Mouse (Mus musculus) neural tube, embryonic 15.5 days (tissue): ENCODE results near the gene Ckmt1. TPM values are rescaled to one million over a fixed set of nuclear protein-coding genes. Genes with fewer than 3 reads are reported as not detected.
A peak's percentile ranks its signal among the peaks of the same experiment; 100 is the strongest.

Source experiments
- ATAC-seq: fragments of 200-750 bp; cut with Nextera tagmentation; 2 replicates; pipeline ENCODE4 v1.8.0; 2017; ENCODE audit warnings: mild to moderate bottlenecking, moderate TSS enrichment, moderate library complexity; ENCODE audit not compliant: low FRiP score
- H3K27ac ChIP-seq: fragments of 300-500 bp; sonication (generic); replicated peaks from 2 replicates; pipeline ENCODE4 v1.5.1; 2015; ENCODE audit warnings: mild to moderate bottlenecking, inconsistent platforms
- H3K27me3 ChIP-seq: fragments of 300-500 bp; sonication (generic); replicated peaks from 2 replicates; pipeline ENCODE4 v1.6.1; 2015; ENCODE audit warnings: inconsistent platforms
- H3K36me3 ChIP-seq: fragments of 300-500 bp; sonication (generic); 2 replicates; pipeline ENCODE4 v1.6.1; 2015; ENCODE audit warnings: inconsistent platforms
- H3K4me1 ChIP-seq: fragments of 300-500 bp; sonication (generic); 2 replicates; pipeline ENCODE4 v1.6.1; 2015; ENCODE audit warnings: inconsistent platforms
- H3K4me2 ChIP-seq: fragments of 300-500 bp; sonication (generic); 2 replicates; pipeline ENCODE4 v1.6.1; 2015; ENCODE audit warnings: inconsistent platforms, mild to moderate bottlenecking, moderate library complexity
- H3K4me3 ChIP-seq: fragments of 300-500 bp; sonication (generic); replicated peaks from 2 replicates; pipeline ENCODE4 v1.5.1; 2015; ENCODE audit warnings: mild to moderate bottlenecking, inconsistent platforms
- H3K9ac ChIP-seq: fragments of 300-500 bp; sonication (generic); replicated peaks from 2 replicates; pipeline ENCODE4 v1.6.1; 2015; ENCODE audit warnings: mild to moderate bottlenecking, inconsistent platforms
- H3K9me3 ChIP-seq: fragments of 300-500 bp; sonication (generic); replicated peaks from 2 replicates; pipeline ENCODE4 v1.6.1; 2016; ENCODE audit warnings: inconsistent platforms
- WGBS: fragments of 180-500 bp; shearing (Covaris S2); methylation state at CpG from one replicate; pipeline ENCODE4 v1.1.7; 2015; ENCODE audit warnings: mixed read lengths; 5-methylcytosine and 5-hydroxymethylcytosine counted together
- polyA plus RNA-seq: library from polyadenylated mRNA; unstranded; fragments of >200 nt; fragmentation: Nextera tagmentation; extraction: Ambion mirVana; gene quantifications from 2 replicates; pipeline ENCODE4 v1.2.1, GENCODE M21; 2015

Ckmt1 gene
- 131 and 149 TPM in 2 replicates for polyA plus RNA-seq

GRCm38 (mm10) chr2:121357494-121357893, at the start of gene Ckmt1:
Gene Ckmt1 (plus strand): TSS chr2:121357714.
- Histone ChIP-seq H3K27me3 (peaks cover 18% of the 10 kb centered on the region; the same call in 1 of the 2 replicates), H3K36me3 (no peaks in the 10 kb centered on the region), H3K27ac (peak within 1 kb of the TSS; percentile 84), H3K4me1 (peaks cover 36% of the 10 kb centered on the region), H3K9ac (peak within 1 kb of the TSS; percentile 54), H3K4me2 (peak within 1 kb of the TSS; percentile 56), H3K9me3 (no peaks in the 10 kb centered on the region), H3K4me3 (peak within 1 kb of the TSS; percentile 49)
- ATAC-seq = no peak
- WGBS = 72% methylated on average over 5 of the region's 5 CpGs

GRCm38 (mm10) chr2:121308997-121309416, 48.5 kb upstream of the Ckmt1 start:
- Histone ChIP-seq H3K27ac (no peak overlapping the region), H3K9ac (no peak overlapping the region), H3K9me3 (no peaks in the 10 kb centered on the region), H3K4me3 (no peak overlapping the region), H3K36me3 (peaks cover 59% of the 10 kb centered on the region), H3K4me2 (no peak overlapping the region), H3K4me1 (no peaks in the 10 kb centered on the region), H3K27me3 (no peaks in the 10 kb centered on the region)
- WGBS = 44% methylated on average over 5 of the region's 5 CpGs
- ATAC-seq = no peak

GRCm38 (mm10) chr2:121316278-121316677, 41.2 kb upstream of the Ckmt1 start:
- no peak overlapping the region for H3K4me3 ChIP-seq
- peaks cover 25% of the 10 kb centered on the region for H3K36me3 ChIP-seq
- no peak overlapping the region for H3K4me2 ChIP-seq
- WGBS = 88% methylated on average over 8 of the region's 8 CpGs
- no peaks in the 10 kb centered on the region for H3K9me3 ChIP-seq
- H3K27ac ChIP-seq = no peak overlapping the region
- H3K4me1 ChIP-seq = no peaks in the 10 kb centered on the region
- no peaks in the 10 kb centered on the region for H3K27me3 ChIP-seq
- H3K9ac ChIP-seq = no peak overlapping the region
- ATAC-seq = no peak

- no peaks in the 10 kb centered on the region for H3K4me1 ChIP-seq
- 92% methylated on average over 10 of the region's 10 CpGs for WGBS
- no peak for ATAC-seq
- no peak overlapping the region for H3K27ac ChIP-seq
- H3K4me2 ChIP-seq = no peak overlapping the region
- H3K4me3 ChIP-seq = no peak overlapping the region
- no peaks in the 10 kb centered on the region for H3K9me3 ChIP-seq
- H3K27me3 ChIP-seq = no peaks in the 10 kb centered on the region
- H3K36me3 ChIP-seq = peaks cover 42% of the 10 kb centered on the region
- no peak overlapping the region for H3K9ac ChIP-seq
Observed at GRCm38 (mm10) chr2:121323041-121323440, 34.5 kb upstream of the Ckmt1 start.

- no peak overlapping the region for H3K4me3 ChIP-seq
- WGBS = 88% methylated on average over 10 of the region's 10 CpGs
- H3K9ac ChIP-seq = no peak overlapping the region
- no peaks in the 10 kb centered on the region for H3K9me3 ChIP-seq
- H3K4me1 ChIP-seq = no peaks in the 10 kb centered on the region
- H3K27me3 ChIP-seq = no peaks in the 10 kb centered on the region
- H3K4me2 ChIP-seq = no peak overlapping the region
- H3K27ac ChIP-seq = no peak overlapping the region
- peaks cover 39% of the 10 kb centered on the region for H3K36me3 ChIP-seq
- ATAC-seq = no peak
Observed at GRCm38 (mm10) chr2:121323693-121324470, 33.6 kb upstream of the Ckmt1 start.

DNA sequence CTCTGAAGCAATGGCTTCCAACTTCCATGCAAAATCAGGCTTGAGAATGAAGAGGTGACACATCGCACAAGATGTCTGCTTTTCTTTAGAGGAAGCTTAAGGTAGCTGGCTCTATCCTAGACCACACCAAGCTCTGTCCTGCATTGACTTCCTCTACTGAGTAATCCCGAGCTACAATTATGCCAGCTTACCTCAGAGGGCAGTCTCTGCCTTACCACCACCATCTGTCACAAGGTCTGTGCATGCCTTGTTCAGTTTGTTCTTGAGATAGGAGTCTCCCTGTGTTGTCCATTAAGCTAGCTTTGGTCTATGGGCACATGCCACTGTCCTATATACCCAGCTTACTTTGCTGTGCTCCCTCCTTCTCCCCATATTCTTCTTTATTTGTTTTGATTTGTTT, 28.0 kb upstream of the Ckmt1 start:
- WGBS = 92% methylated on average over 2 of the region's 2 CpGs
- no peaks in the 10 kb centered on the region for H3K9me3 ChIP-seq
- H3K27ac ChIP-seq = no peak overlapping the region
- peaks cover 57% of the 10 kb centered on the region for H3K36me3 ChIP-seq
- H3K4me3 ChIP-seq = no peak overlapping the region
- no peaks in the 10 kb centered on the region for H3K4me1 ChIP-seq
- no peak for ATAC-seq
- no peak overlapping the region for H3K9ac ChIP-seq
- no peak overlapping the region for H3K4me2 ChIP-seq
- H3K27me3 ChIP-seq = no peaks in the 10 kb centered on the region

DNA sequence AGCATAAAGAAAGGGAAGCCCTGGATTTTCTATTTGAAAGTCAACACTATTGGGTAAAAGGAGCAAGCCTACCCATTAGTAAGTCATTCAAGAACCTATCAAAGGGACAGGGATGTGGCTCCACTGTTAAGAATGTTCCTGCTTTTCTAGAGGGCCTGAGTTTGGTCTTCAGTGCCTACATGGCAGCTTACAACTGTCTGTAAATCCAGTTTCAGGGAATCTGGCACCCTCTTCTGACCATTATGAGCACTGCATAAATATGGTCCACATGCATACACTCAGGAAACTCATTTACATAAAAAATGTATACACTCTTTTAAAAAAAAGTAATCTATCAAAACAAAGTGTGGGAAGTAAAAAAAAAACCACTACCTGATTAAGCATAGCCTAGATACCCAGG, 18.5 kb upstream of the Ckmt1 start:
- peaks cover 53% of the 10 kb centered on the region for H3K36me3 ChIP-seq
- ATAC-seq = no peak
- no peaks in the 10 kb centered on the region for H3K4me1 ChIP-seq
- H3K4me3 ChIP-seq = no peak overlapping the region
- no peak overlapping the region for H3K9ac ChIP-seq
- H3K27ac ChIP-seq = no peak overlapping the region
- no peaks in the 10 kb centered on the region for H3K9me3 ChIP-seq
- no peaks in the 10 kb centered on the region for H3K27me3 ChIP-seq
- no peak overlapping the region for H3K4me2 ChIP-seq

DNA sequence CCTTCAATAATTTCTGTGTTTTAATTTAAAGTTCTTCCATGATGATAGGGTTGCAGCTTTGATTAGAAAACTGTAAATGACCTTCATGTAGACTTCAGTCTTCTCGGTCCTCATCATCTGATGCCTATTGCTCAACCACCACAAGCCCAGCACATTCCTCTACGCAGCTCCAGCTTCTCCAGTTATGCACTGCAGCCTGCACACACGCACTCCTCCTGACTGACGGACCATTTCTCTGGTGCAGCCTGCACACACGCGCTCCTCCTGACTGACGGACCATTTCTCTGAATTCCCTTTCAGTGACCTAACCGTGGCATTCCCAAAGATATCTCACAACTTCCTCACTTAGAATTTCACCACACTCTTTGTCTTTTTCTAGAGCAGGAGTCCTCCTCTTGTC, 4.4 kb upstream of the Ckmt1 start:
- Histone ChIP-seq H3K9ac (no peak overlapping the region), H3K4me1 (peaks cover 23% of the 10 kb centered on the region), H3K4me3 (no peak overlapping the region), H3K27ac (no peak overlapping the region), H3K4me2 (no peak overlapping the region), H3K36me3 (peaks cover 13% of the 10 kb centered on the region), H3K9me3 (no peaks in the 10 kb centered on the region), H3K27me3 (peaks cover 11% of the 10 kb centered on the region; the same call in 1 of the 2 replicates)
- WGBS = 81% methylated on average over 8 of the region's 8 CpGs
- no peak for ATAC-seq

DNA sequence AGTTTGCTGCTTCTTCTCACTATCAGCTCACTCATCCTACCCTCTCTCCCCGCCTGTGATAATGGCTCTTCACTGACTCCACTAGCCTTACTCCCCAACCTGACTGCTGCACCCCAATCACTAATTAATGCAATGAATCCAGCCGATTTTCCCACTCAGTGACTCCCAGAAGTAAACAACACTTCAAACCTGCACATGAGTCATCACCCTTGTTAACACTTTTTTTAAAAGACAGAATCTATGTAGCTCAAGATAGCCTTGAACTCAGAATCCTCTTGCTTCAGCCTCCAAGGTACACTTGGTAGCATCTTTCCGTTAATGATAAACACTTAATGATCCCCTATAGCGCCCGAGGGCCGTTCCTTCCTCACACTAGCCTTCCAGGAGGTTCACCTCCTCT, 3.1 kb upstream of the Ckmt1 start:
- H3K9me3 ChIP-seq = no peaks in the 10 kb centered on the region
- WGBS = 4% methylated on average over 6 of the region's 6 CpGs
- H3K27me3 ChIP-seq = peaks cover 13% of the 10 kb centered on the region; the same call in 1 of the 2 replicates
- peaks cover 7% of the 10 kb centered on the region; the same call in 1 of the 2 replicates for H3K36me3 ChIP-seq
- H3K4me3 ChIP-seq = peak overlapping the region; percentile 69
- peak overlapping the region; percentile 93 for H3K27ac ChIP-seq
- H3K9ac ChIP-seq = peak overlapping the region; percentile 80
- ATAC-seq = no peak
- H3K4me1 ChIP-seq = peaks cover 31% of the 10 kb centered on the region
- H3K4me2 ChIP-seq = peak overlapping the region; percentile 75

DNA sequence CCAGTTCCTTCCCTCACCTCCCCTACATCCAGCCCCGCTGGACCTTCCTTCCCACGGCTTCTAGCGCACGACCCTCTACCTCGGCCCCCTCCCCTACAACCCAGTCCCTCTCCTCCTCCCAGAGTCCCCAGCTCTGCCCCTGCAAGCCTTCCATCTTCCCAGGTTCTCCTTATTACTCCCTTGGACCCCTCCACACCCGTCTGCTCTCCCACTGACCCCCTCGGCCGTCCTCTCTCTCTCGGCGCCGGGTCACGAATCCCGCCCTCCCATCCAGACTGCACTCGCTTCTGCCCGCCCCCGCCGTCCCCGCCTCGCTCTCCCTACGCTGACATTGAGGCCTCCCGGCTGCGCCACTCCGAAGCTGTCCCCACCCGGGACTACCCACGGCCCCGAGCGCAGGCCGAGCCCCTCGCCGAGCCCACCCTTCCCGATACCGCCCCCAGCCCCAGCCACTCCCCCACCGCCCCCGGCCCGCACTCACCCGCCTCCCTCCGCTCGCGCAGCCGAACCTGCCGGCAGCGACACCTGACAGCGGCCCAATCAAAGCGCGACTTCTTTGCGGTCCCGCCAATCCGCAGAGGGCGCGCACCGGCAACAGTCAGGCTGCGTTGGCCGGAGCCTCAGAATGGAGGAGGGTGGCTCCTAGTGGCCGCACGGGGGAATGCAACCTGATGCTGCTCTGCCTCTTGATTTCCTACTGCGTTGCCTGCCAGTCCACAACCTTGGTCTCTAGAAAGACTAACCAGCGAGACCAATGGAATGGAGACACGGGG, 2.5 kb upstream of the Ckmt1 start, which contains the start of gene Ppip5k1:
Ppip5k1 (minus strand) TSS at position 577 of the 773 bp plus-strand sequence.
- ATAC-seq = peak; percentile 92
- Histone ChIP-seq H3K4me1 (peaks cover 36% of the 10 kb centered on the region), H3K27ac (peak within 1 kb of the TSS; percentile 93), H3K4me3 (peak within 1 kb of the TSS; percentile 69), H3K4me2 (peak within 1 kb of the TSS; percentile 75), H3K9ac (peak within 1 kb of the TSS; percentile 80), H3K36me3 (peaks cover 2% of the 10 kb centered on the region; the same call in 1 of the 2 replicates), H3K9me3 (no peaks in the 10 kb centered on the region), H3K27me3 (peaks cover 18% of the 10 kb centered on the region; the same call in 1 of the 2 replicates)
- 1% methylated on average over 55 of the region's 58 CpGs for WGBS

DNA sequence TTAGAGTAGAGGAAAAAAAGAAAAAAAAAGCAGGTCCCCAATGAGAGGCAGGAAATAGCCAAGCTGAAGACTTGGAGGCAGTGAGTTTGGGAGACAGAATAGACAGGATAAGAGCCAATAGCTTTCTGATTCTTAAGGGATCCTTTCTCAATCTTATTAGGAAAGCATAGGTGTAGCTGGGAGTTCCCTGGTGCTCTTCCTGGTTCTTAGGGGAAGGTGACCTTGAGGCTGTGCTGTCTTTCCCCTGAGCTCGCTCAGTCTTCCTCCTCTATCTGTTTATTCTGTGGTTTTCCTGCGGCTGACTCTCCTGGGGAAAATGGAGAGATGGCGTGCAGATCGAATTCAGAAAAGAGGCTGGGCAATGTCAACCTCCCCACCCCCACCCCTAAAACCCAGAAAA, 447 bp downstream of the Ckmt1 start:
- H3K9me3 ChIP-seq = no peaks in the 10 kb centered on the region
- H3K4me1 ChIP-seq = peaks cover 36% of the 10 kb centered on the region
- no peak for ATAC-seq
- no peaks in the 10 kb centered on the region for H3K36me3 ChIP-seq
- 2% methylated on average over 4 of the region's 4 CpGs for WGBS
- peak overlapping the region; percentile 56 for H3K4me2 ChIP-seq
- peak overlapping the region; percentile 49 for H3K4me3 ChIP-seq
- H3K27ac ChIP-seq = peak overlapping the region; percentile 84
- H3K9ac ChIP-seq = peak overlapping the region; percentile 54
- peaks cover 18% of the 10 kb centered on the region; the same call in 1 of the 2 replicates for H3K27me3 ChIP-seq
